Mouse (Mus musculus): ENCODE measurements at regions not wholly inside any gene's neighbourhood (a gene's known extent, or its start where the extent isn't known, plus 50 kb on each side); places are given as distances from the start of the nearest gene placed in this dataset.
A peak's percentile ranks its signal among the peaks of the same experiment; 100 is the strongest.
"Not testable (repeated sequence)": the region's sequence is repeated elsewhere in the genome, so short reads cannot be mapped to it uniquely, and the experiment has no call there.

DNA sequence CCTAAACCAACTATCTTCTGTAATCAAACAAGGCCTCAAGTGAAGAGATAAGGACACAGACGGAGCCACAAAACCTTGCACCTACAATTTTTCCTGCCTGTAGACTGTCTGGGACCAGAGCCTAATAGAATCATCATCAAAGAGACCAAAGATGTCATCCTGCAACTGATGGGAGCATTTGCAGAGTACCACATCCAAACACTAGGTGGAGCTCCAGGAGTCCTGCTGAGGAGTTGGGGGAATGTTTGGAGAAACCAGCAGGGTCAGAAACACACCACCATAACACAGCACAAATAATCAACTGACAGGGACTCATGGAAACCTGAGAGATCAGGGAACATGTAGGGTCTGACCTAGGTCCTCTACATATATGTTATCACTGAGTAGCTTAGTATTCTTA is 160.9 kb downstream of the Gm6760 start:
- Histone ChIP-seq H3K9ac (replicated peaks; ENCODE audit: low read length) (no peak overlapping the region), H3K4me1 (ENCODE audit: control insufficient read depth, insufficient read depth, low read length) (no peaks in the 10 kb centered on the region), H3K4me2 (ENCODE audit: low read depth, low read length) (no peak overlapping the region), H3K36me3 (replicated peaks; ENCODE audit: control insufficient read depth, insufficient read depth, low read depth, low read length) (no peaks in the 10 kb centered on the region), H3K9me3 (replicated peaks; ENCODE audit: control insufficient read depth, low read length) (no peaks in the 10 kb centered on the region), H3K27ac (replicated peaks; ENCODE audit: low read depth, low read length) (no peak overlapping the region), H3K27me3 (ENCODE audit: control insufficient read depth, insufficient read depth, low read length) (no peaks in the 10 kb centered on the region), H3K4me3 (ENCODE audit: low read depth, low read length) (no peak overlapping the region)
- WGBS, result 19% methylated on average over 1 of the region's 1 CpGs
- DNase-seq (ENCODE audit: low spot score) (peak; percentile 24), ATAC-seq (replicated peaks; ENCODE audit: insufficient number of reproducible peaks, low FRiP score, low TSS enrichment, low read depth) (no peak)

DNA sequence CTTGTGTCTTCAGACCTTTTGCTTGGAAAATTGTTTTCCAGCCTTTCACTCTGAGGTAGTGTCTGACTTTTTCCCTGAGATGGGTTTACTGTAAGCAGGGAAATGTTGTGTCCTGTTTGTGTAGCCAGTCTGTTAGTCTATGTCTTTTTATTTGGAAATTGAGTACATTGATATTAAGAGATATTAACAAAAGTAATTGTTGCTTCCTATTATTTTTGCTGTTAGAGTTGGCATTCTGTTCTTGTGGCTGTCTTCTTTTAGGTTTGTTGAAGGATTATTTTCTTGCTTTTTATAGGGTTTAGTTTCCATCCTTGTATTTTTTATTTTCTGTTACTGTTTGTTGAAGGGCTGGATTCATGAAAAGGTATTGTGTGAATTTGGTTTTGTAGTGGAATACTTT is 179.6 kb downstream of the Gm6760 start:
- not testable (repeated sequence) for H3K4me3 ChIP-seq (ENCODE audit: low read depth, low read length); H3K27ac ChIP-seq (replicated peaks; ENCODE audit: low read depth, low read length); ATAC-seq (replicated peaks; ENCODE audit: insufficient number of reproducible peaks, low FRiP score, low TSS enrichment, low read depth); DNase-seq (ENCODE audit: low spot score); H3K9me3 ChIP-seq (replicated peaks; ENCODE audit: control insufficient read depth, low read length); H3K27me3 ChIP-seq (ENCODE audit: control insufficient read depth, insufficient read depth, low read length); H3K4me1 ChIP-seq (ENCODE audit: control insufficient read depth, insufficient read depth, low read length); H3K36me3 ChIP-seq (replicated peaks; ENCODE audit: control insufficient read depth, insufficient read depth, low read depth, low read length); H3K4me2 ChIP-seq (ENCODE audit: low read depth, low read length); H3K9ac ChIP-seq (replicated peaks; ENCODE audit: low read length)
